Mouse (Mus musculus) ES-E14 (cell line): ENCODE measurements around the gene Tbl1x. TPM values are rescaled to one million over a fixed set of nuclear protein-coding genes. Genes with fewer than 3 reads are reported as not detected.

Experiments used
- DNase-seq: peaks from one replicate; pipeline ENCODE4 v3.0.0-alpha.2; 2013; ENCODE audit warnings: low read depth, low spot score
- H3K27ac ChIP-seq: 2 replicates; pipeline ENCODE4 v1.5.1; 2012; ENCODE audit warnings: low read depth, mild to moderate bottlenecking, low read length, moderate library complexity, mixed read lengths; ENCODE audit not compliant: poor library complexity, insufficient read depth, severe bottlenecking
- H3K36me3 ChIP-seq: 2 replicates; pipeline ENCODE4 v1.6.1; 2012; ENCODE audit warnings: mild to moderate bottlenecking, low read length, moderate library complexity, mixed read lengths; ENCODE audit not compliant: control insufficient read depth, poor library complexity, insufficient read depth, severe bottlenecking
- H3K4me1 ChIP-seq, 2 experiments: fragments of 150-350 bp in 1 of 2; sonication (generic) in 1 of 2; 2 replicates each; pipeline ENCODE4 v1.6.1; 2012; ENCODE audit warnings: low read length in 2 of 2, mild to moderate bottlenecking in 1 of 2, mixed read lengths in 1 of 2; ENCODE audit not compliant: control insufficient read depth in 2 of 2, insufficient read depth in 2 of 2, poor library complexity in 1 of 2
- H3K4me3 ChIP-seq, 2 experiments: fragments of 150-350 bp in 1 of 2; sonication (generic) in 1 of 2; 2 replicates each; pipeline ENCODE4 v1.5.1; 2012; ENCODE audit warnings: low read length in 2 of 2, low read depth in 1 of 2, mild to moderate bottlenecking in 1 of 2, mixed read lengths in 1 of 2; ENCODE audit not compliant: insufficient read depth in 1 of 2, poor library complexity in 1 of 2, severe bottlenecking in 1 of 2
- H3K9ac ChIP-seq: 2 replicates; pipeline ENCODE4 v1.6.1; 2012; ENCODE audit warnings: low read depth, mild to moderate bottlenecking, low read length, mixed read lengths; ENCODE audit not compliant: poor library complexity, insufficient read depth, severe bottlenecking
- H3K9me3 ChIP-seq: fragments of 150-350 bp; sonication (generic); 2 replicates; pipeline ENCODE4 v1.6.1; 2012; ENCODE audit warnings: low read depth, mild to moderate bottlenecking, low read length; ENCODE audit not compliant: control insufficient read depth, insufficient read depth
- CHD2 ChIP-seq: IDR thresholded peaks from 2 replicates; pipeline ENCODE4 v1.6.1; 2014; ENCODE audit warnings: mild to moderate bottlenecking, low read depth, low read length, inconsistent platforms
- HCFC1 ChIP-seq: IDR thresholded peaks from 2 replicates; pipeline ENCODE4 v1.6.1; 2012; ENCODE audit warnings: low read length, inconsistent platforms, borderline replicate concordance; ENCODE audit not compliant: insufficient read depth
- MAFK ChIP-seq: IDR thresholded peaks from 2 replicates; pipeline ENCODE4 v1.6.1; 2014; ENCODE audit warnings: mild to moderate bottlenecking, low read depth, low read length, inconsistent platforms; ENCODE audit not compliant: insufficient read depth
- ZC3H11A ChIP-seq: IDR thresholded peaks from 2 replicates; pipeline ENCODE4 v1.6.1; 2012; ENCODE audit warnings: low read depth, mild to moderate bottlenecking, inconsistent platforms, low read length, borderline replicate concordance
- ZNF384 ChIP-seq: IDR thresholded peaks from 2 replicates; pipeline ENCODE4 v1.6.1; 2012; ENCODE audit warnings: low read depth, low read length, inconsistent platforms
- in situ Hi-C, 2 experiments: fragments of 600-800 bp; cut with MboI; formaldehyde crosslinking; loops; one replicate each; pipeline ENCODE4 v1.15.1; 2025; ENCODE audit warnings: low sequenced_read_pairs in 2 of 2, inconsistent platforms in 1 of 2; ENCODE audit not compliant: unreplicated experiment in 2 of 2
- total RNA-seq: library from RNA; depleted of rRNA; stranded (reverse); fragments of 300-350 nt; gene quantifications from 2 replicates; pipeline ENCODE4 v1.2.3, GENCODE M21; 2012

Tbl1x gene
- total RNA-seq, 1 experiment, result 35.5 TPM

DNA sequence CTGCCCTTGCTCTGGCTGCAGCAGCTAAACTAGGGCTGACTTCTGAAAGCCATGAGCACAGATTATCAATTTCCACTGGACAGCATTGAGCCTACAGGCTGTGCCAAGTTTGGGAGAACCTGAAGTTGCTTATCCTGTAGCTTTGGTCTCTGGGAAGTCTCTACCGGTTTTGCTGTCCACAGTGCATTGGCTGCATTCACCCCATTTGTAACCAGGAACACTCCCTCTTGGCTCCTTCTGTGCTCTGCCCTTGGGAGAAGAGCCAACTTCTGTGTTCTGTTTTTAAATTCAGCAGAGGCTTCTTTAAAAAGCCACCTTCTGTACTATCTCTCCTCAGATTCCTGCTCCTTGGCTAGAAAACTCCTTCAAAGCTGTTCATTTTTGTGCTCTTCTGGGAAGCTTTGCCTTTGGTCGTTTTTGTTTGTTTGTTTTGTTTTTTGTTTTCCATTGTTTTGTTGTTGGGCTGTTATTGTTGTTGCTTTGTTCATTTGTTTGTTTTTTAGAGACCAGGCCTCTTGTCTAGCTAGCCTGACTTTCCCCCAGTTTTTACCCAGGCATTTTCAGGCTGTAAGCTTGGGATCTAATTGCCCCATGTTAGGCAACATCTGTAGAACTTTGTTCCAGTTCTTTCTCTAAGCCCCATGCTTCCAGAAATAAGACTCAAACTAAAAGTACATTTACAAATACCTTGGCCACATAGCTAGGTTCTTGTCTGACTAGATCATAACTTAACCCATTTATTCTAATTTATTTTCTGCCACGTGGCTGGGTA lies 159.2 kb downstream of the Tbl1x start:
- Histone ChIP-seq H3K9me3 (no peaks in the 10 kb centered on the region), H3K27ac (no peak overlapping the region), H3K9ac (no peak overlapping the region), H3K4me3 (no peak overlapping the region), H3K4me1 (no peaks in the 10 kb centered on the region), H3K36me3 (no peaks in the 10 kb centered on the region)
- in situ Hi-C loops, result no loop called here
- TF ChIP-seq ZC3H11A (no peak), CHD2 (no peak), MAFK (no peak), HCFC1 (no peak), ZNF384 (no peak)
- no peak for DNase-seq
